In the genomic region with DNA sequence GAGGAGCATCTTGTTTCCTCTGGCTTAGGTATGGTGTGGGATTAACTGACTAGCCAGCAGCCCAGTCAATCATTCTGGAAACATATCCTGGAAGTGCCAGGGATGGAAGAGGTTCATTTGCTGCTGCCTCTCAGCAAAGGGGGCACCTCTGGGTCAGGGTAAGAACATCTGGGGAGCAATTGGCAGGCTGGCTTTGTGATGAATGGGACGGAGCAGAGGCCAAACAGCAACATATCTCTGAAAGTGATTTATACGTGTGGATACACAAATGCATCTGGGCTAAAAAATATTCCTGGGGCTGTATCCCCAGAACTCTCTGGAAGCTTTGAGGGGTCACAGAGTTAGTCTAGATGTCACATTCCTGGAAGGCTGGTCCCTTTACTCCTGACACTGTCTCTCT, we compare ENCODE assay signal across 23 mouse cellular contexts.
DNase-seq lines count a peak whose midpoint lies in the region; ATAC-seq and TF ChIP-seq lines count a peak whose summit lies in the region.
"Had no signal": no experiment of that assay in that cellular context is flagged by ENCODE, and none has a peak within 500 bp of the region (broad histone marks: within the 10 kb centered on the region; RNA-seq: fewer than 3 reads in every experiment).

No protein-coding gene starts in this region.

- no peak overlapping the region for H3K9ac ChIP-seq in midbrain, embryonic 11.5 days (ENCODE audit: low read length)
- H3K9ac ChIP-seq in midbrain, postnatal 0 days (replicated peaks; ENCODE audit: low read length, poor library complexity, severe bottlenecking): no peak overlapping the region
- no peak overlapping the region for H3K9ac ChIP-seq in hindbrain, embryonic 16.5 days (ENCODE audit: low read depth, low read length)
- no peak overlapping the region for H3K9ac ChIP-seq in kidney, embryonic 14.5 days (ENCODE audit: low read depth, low read length)
- H3K9ac ChIP-seq: embryonic facial prominence, embryonic 13.5 days; embryonic facial prominence, embryonic 15.5 days; forebrain, embryonic 12.5 days; forebrain, postnatal 0 days had no signal

- WGBS in midbrain, embryonic 11.5 days: 80% methylated on average over 2 of the region's 2 CpGs
- WGBS in midbrain, postnatal 0 days: 83% methylated on average over 2 of the region's 2 CpGs
- 84% methylated on average over 2 of the region's 2 CpGs for WGBS in hindbrain, embryonic 16.5 days
- 49% methylated on average over 2 of the region's 2 CpGs for WGBS in kidney, embryonic 14.5 days

- peaks cover 4% of the 10 kb centered on the region for H3K9me3 ChIP-seq in midbrain, embryonic 11.5 days (ENCODE audit: control insufficient read depth, low read length)
- H3K9me3 ChIP-seq in midbrain, postnatal 0 days (ENCODE audit: low read length): no peaks in the 10 kb centered on the region
- no peaks in the 10 kb centered on the region for H3K9me3 ChIP-seq in hindbrain, embryonic 16.5 days (ENCODE audit: control insufficient read depth, low read length)
- no peaks in the 10 kb centered on the region for H3K9me3 ChIP-seq in kidney, embryonic 14.5 days (ENCODE audit: control insufficient read depth, low read length)
- H3K9me3 ChIP-seq: embryonic facial prominence, embryonic 15.5 days had no signal

- H3K27me3 ChIP-seq in midbrain, embryonic 11.5 days (ENCODE audit: control insufficient read depth, insufficient read depth, low read length): no peaks in the 10 kb centered on the region
- H3K27me3 ChIP-seq in midbrain, postnatal 0 days (ENCODE audit: insufficient read depth, low read length): no peaks in the 10 kb centered on the region
- no peaks in the 10 kb centered on the region for H3K27me3 ChIP-seq in hindbrain, embryonic 16.5 days (replicated peaks; ENCODE audit: control insufficient read depth, insufficient read depth, low read length)
- H3K27me3 ChIP-seq in kidney, embryonic 14.5 days (ENCODE audit: control insufficient read depth, insufficient read depth, low read length): no peaks in the 10 kb centered on the region
- H3K27me3 ChIP-seq: embryonic facial prominence, embryonic 13.5 days; embryonic facial prominence, embryonic 15.5 days had no signal

- H3K4me1 ChIP-seq in midbrain, embryonic 11.5 days (ENCODE audit: control insufficient read depth, insufficient read depth, low read length): no peaks in the 10 kb centered on the region
- H3K4me1 ChIP-seq in midbrain, postnatal 0 days (ENCODE audit: insufficient read depth, low read length): no peaks in the 10 kb centered on the region
- H3K4me1 ChIP-seq in hindbrain, embryonic 16.5 days (ENCODE audit: control insufficient read depth, insufficient read depth, low read depth, low read length): no peaks in the 10 kb centered on the region
- H3K4me1 ChIP-seq in kidney, embryonic 14.5 days (ENCODE audit: control insufficient read depth, insufficient read depth, low read length): no peaks in the 10 kb centered on the region
- H3K4me1 ChIP-seq: embryonic facial prominence, embryonic 13.5 days; embryonic facial prominence, embryonic 15.5 days; forebrain, embryonic 10.5 days; forebrain, embryonic 12.5 days had no signal

- DNase-seq in midbrain, embryonic 11.5 days (ENCODE audit: low spot score, missing footprints): peak; percentile 54
- no peak for DNase-seq in midbrain, postnatal 0 days (ENCODE audit: low spot score)
- peak; percentile 6 for DNase-seq in brain, embryonic 14.5 days (ENCODE audit: low read depth)
- peak; percentile 18 for DNase-seq in embryo, embryonic 10.5 days (ENCODE audit: low spot score)
- DNase-seq in mesoderm, embryonic 11.5 days (ENCODE audit: low read depth, low spot score): peak; percentile 56
- no peak for DNase-seq in cerebellum, postnatal 10 days
- DNase-seq: adrenal gland, adult 2 months; adrenal gland, postnatal 10 days; adrenal gland, postnatal 25 days; cerebellum, adult 11-12 months; cerebellum, adult 2 months; cerebellum, adult 9-10 months; cerebellum, postnatal 14 days; cerebellum, postnatal 36 days; forebrain, postnatal 0 days had no signal

- no peak overlapping the region for H3K4me2 ChIP-seq in midbrain, embryonic 11.5 days
- H3K4me2 ChIP-seq in midbrain, postnatal 0 days (ENCODE audit: low read depth, low read length, poor library complexity, severe bottlenecking): no peak overlapping the region
- H3K4me2 ChIP-seq in hindbrain, embryonic 16.5 days (ENCODE audit: low read length): no peak overlapping the region
- H3K4me2 ChIP-seq in kidney, embryonic 14.5 days (replicated peaks; ENCODE audit: low read depth, low read length): no peak overlapping the region
- H3K4me2 ChIP-seq: embryonic facial prominence, embryonic 13.5 days; embryonic facial prominence, embryonic 15.5 days; forebrain, embryonic 12.5 days had no signal

- no peak for TF ChIP-seq CTCF in midbrain, postnatal 0 days (IDR thresholded peaks at IDR 0.05)
- TF ChIP-seq CTCF in brain, embryonic 14.5 days (IDR thresholded peaks at IDR 0.05; ENCODE audit: borderline replicate concordance, extremely low read depth, insufficient read depth, insufficient read length): no peak

- H3K36me3 ChIP-seq in midbrain, embryonic 11.5 days (ENCODE audit: control insufficient read depth, insufficient read depth, low read length): no peaks in the 10 kb centered on the region
- H3K36me3 ChIP-seq in midbrain, postnatal 0 days (ENCODE audit: insufficient read depth, low read length): no peaks in the 10 kb centered on the region
- no peaks in the 10 kb centered on the region for H3K36me3 ChIP-seq in hindbrain, embryonic 16.5 days (ENCODE audit: control insufficient read depth, insufficient read depth, low read length)
- no peaks in the 10 kb centered on the region for H3K36me3 ChIP-seq in kidney, embryonic 14.5 days (ENCODE audit: control insufficient read depth, insufficient read depth, low read length)
- H3K36me3 ChIP-seq: embryonic facial prominence, embryonic 13.5 days; embryonic facial prominence, embryonic 15.5 days; forebrain, embryonic 10.5 days; forebrain, embryonic 12.5 days had no signal

- ATAC-seq in midbrain, embryonic 11.5 days (ENCODE audit: low FRiP score): no peak
- no peak for ATAC-seq in midbrain, postnatal 0 days (ENCODE audit: low FRiP score)
- no peak for ATAC-seq in hindbrain, embryonic 16.5 days
- ATAC-seq in kidney, embryonic 14.5 days (ENCODE audit: low FRiP score, low TSS enrichment): no peak
- ATAC-seq: forebrain, embryonic 14.5 days; forebrain, postnatal 0 days had no signal

- no peak overlapping the region for H3K4me3 ChIP-seq in midbrain, embryonic 11.5 days (ENCODE audit: low read depth, low read length)
- no peak overlapping the region for H3K4me3 ChIP-seq in midbrain, postnatal 0 days (ENCODE audit: low read depth, low read length)
- no peak overlapping the region for H3K4me3 ChIP-seq in hindbrain, embryonic 16.5 days (ENCODE audit: low read length)
- H3K4me3 ChIP-seq in kidney, embryonic 14.5 days (ENCODE audit: low read length): no peak overlapping the region
- H3K4me3 ChIP-seq: embryonic facial prominence, embryonic 13.5 days; embryonic facial prominence, embryonic 15.5 days; erythroblast, embryonic 14.5 days; forebrain, embryonic 10.5 days; forebrain, embryonic 12.5 days had no signal

- no peak overlapping the region for H3K27ac ChIP-seq in midbrain, embryonic 11.5 days (ENCODE audit: low read depth, low read length)
- H3K27ac ChIP-seq in midbrain, postnatal 0 days (ENCODE audit: low read depth, low read length): no peak overlapping the region
- H3K27ac ChIP-seq in hindbrain, embryonic 16.5 days (ENCODE audit: low read depth, low read length): no peak overlapping the region
- no peak overlapping the region for H3K27ac ChIP-seq in kidney, embryonic 14.5 days (ENCODE audit: low read depth, low read length)
- H3K27ac ChIP-seq: embryonic facial prominence, embryonic 13.5 days; embryonic facial prominence, embryonic 15.5 days; forebrain, embryonic 10.5 days; forebrain, embryonic 12.5 days had no signal

- no peak for TF ChIP-seq POLR2A in brain, embryonic 14.5 days (IDR thresholded peaks at IDR 0.05; ENCODE audit: borderline replicate concordance, extremely low read depth, insufficient read depth, insufficient read length, poor library complexity, severe bottlenecking)

Comparison
In these comparisons a context has a peak if more than half of its experiments do, and no peak if none do; other contexts are left out.
1. DNase-seq: peak in midbrain, embryonic 11.5 days (single experiment), brain, embryonic 14.5 days (single experiment), embryo, embryonic 10.5 days (single experiment) and mesoderm, embryonic 11.5 days (single experiment); none in midbrain, postnatal 0 days (single experiment) and cerebellum, postnatal 10 days (0 of 2).